Mouse (Mus musculus): Measurements from ENCODE around the gene Olfr429. TPM values are rescaled to one million over a fixed set of nuclear protein-coding genes. Genes with fewer than 3 reads are reported as not detected.
"Not testable (repeated sequence)": the region's sequence is repeated elsewhere in the genome, so short reads cannot be mapped to it uniquely, and the experiment has no call there.

Olfr429 gene
- polyA plus RNA-seq (2016; fragmentation: Nextera tagmentation; extraction: Ambion mirVana): not detected in 2 replicates

GRCm38 (mm10) chr1:174084031-174084430 lies at the start of gene Olfr429:
Gene Olfr429 (plus strand): TSS chr1:174084331.
- DNase-seq (ENCODE audit: low spot score): no peak
- no peak within 1 kb of the TSS for H3K4me3 ChIP-seq
- H3K27me3 ChIP-seq (ENCODE audit: insufficient read depth, poor library complexity, severe bottlenecking): no peaks in the 10 kb centered on the region
- no peaks in the 10 kb centered on the region for H3K36me3 ChIP-seq
- no peaks in the 10 kb centered on the region for H3K9me3 ChIP-seq
- 89% methylated on average over 2 of the region's 2 CpGs for WGBS
- H3K4me1 ChIP-seq (replicated peaks): no peaks in the 10 kb centered on the region
- H3K27ac ChIP-seq: no peak within 1 kb of the TSS

GRCm38 (mm10) chr1:174035841-174036240 lies 48.3 kb upstream of the Olfr429 start:
- Histone ChIP-seq H3K9me3 (no peaks in the 10 kb centered on the region), H3K27me3 (ENCODE audit: insufficient read depth, poor library complexity, severe bottlenecking) (no peaks in the 10 kb centered on the region)

GRCm38 (mm10) chr1:174038480-174038879 lies 45.7 kb upstream of the Olfr429 start:
- no peak for DNase-seq (ENCODE audit: low spot score)
- Histone ChIP-seq H3K27me3 (ENCODE audit: insufficient read depth, poor library complexity, severe bottlenecking) (no peaks in the 10 kb centered on the region), H3K27ac (no peak overlapping the region), H3K9me3 (no peaks in the 10 kb centered on the region), H3K4me1 (replicated peaks) (no peaks in the 10 kb centered on the region), H3K4me3 (no peak overlapping the region), H3K36me3 (no peaks in the 10 kb centered on the region)
- 97% methylated on average over 3 of the region's 3 CpGs for WGBS

More at GRCm38 (mm10) chr1:174035841-174036240, 48.3 kb upstream of the Olfr429 start:
- Histone ChIP-seq H3K36me3 (no peaks in the 10 kb centered on the region), H3K27ac (no peak overlapping the region), H3K4me1 (replicated peaks) (no peaks in the 10 kb centered on the region), H3K4me3 (no peak overlapping the region)
- WGBS: 71% methylated on average over 4 of the region's 4 CpGs
- no peak for DNase-seq (ENCODE audit: low spot score)

GRCm38 (mm10) chr1:174040523-174041177 lies 43.5 kb upstream of the Olfr429 start, which contains the start of gene Olfr433:
Gene Olfr433 (plus strand): TSS chr1:174040705.
- H3K4me3 ChIP-seq: no peak within 1 kb of the TSS
- no peak for DNase-seq (ENCODE audit: low spot score)
- 83% methylated on average over 7 of the region's 7 CpGs for WGBS
- H3K36me3 ChIP-seq: no peaks in the 10 kb centered on the region
- no peaks in the 10 kb centered on the region for H3K27me3 ChIP-seq (ENCODE audit: insufficient read depth, poor library complexity, severe bottlenecking)
- no peaks in the 10 kb centered on the region for H3K4me1 ChIP-seq (replicated peaks)
- no peaks in the 10 kb centered on the region for H3K9me3 ChIP-seq
- no peak within 1 kb of the TSS for H3K27ac ChIP-seq

GRCm38 (mm10) chr1:174042091-174042884 lies 41.8 kb upstream of the Olfr429 start:
- not testable (repeated sequence) for DNase-seq (ENCODE audit: low spot score); H3K27me3 ChIP-seq (ENCODE audit: insufficient read depth, poor library complexity, severe bottlenecking); H3K4me3 ChIP-seq; H3K36me3 ChIP-seq; H3K27ac ChIP-seq; H3K4me1 ChIP-seq (replicated peaks); H3K9me3 ChIP-seq
- 89% methylated on average over 12 of the region's 12 CpGs for WGBS

GRCm38 (mm10) chr1:174044431-174044830 lies 39.7 kb upstream of the Olfr429 start:
- no peaks in the 10 kb centered on the region for H3K27me3 ChIP-seq (ENCODE audit: insufficient read depth, poor library complexity, severe bottlenecking)
- no peak overlapping the region for H3K27ac ChIP-seq
- H3K4me3 ChIP-seq: no peak overlapping the region
- WGBS: 76% methylated on average over 2 of the region's 2 CpGs
- H3K9me3 ChIP-seq: no peaks in the 10 kb centered on the region
- H3K36me3 ChIP-seq: no peaks in the 10 kb centered on the region
- DNase-seq (ENCODE audit: low spot score): no peak
- H3K4me1 ChIP-seq (replicated peaks): no peaks in the 10 kb centered on the region

- not testable (repeated sequence) for H3K36me3 ChIP-seq; H3K27ac ChIP-seq; H3K4me1 ChIP-seq (replicated peaks); H3K4me3 ChIP-seq; DNase-seq (ENCODE audit: low spot score); H3K27me3 ChIP-seq (ENCODE audit: insufficient read depth, poor library complexity, severe bottlenecking); H3K9me3 ChIP-seq
- WGBS: 87% methylated on average over 6 of the region's 6 CpGs
Observed at GRCm38 (mm10) chr1:174048227-174048626, 35.9 kb upstream of the Olfr429 start.

- no peak within 1 kb of the TSS for H3K4me3 ChIP-seq
- H3K4me1 ChIP-seq (replicated peaks): no peaks in the 10 kb centered on the region
- no peaks in the 10 kb centered on the region for H3K36me3 ChIP-seq
- DNase-seq (ENCODE audit: low spot score): no peak
- H3K9me3 ChIP-seq: no peaks in the 10 kb centered on the region
- WGBS: 77% methylated on average over 2 of the region's 2 CpGs
- no peaks in the 10 kb centered on the region for H3K27me3 ChIP-seq (ENCODE audit: insufficient read depth, poor library complexity, severe bottlenecking)
- H3K27ac ChIP-seq: no peak within 1 kb of the TSS
Observed at GRCm38 (mm10) chr1:174048893-174049292, 35.2 kb upstream of the Olfr429 start, which contains the start of gene Olfr432. Gene Olfr432 (plus strand): TSS chr1:174049205.

GRCm38 (mm10) chr1:174049357-174049756 lies 34.8 kb upstream of the Olfr429 start:
- H3K4me1 ChIP-seq (replicated peaks); H3K4me3 ChIP-seq; H3K27me3 ChIP-seq (ENCODE audit: insufficient read depth, poor library complexity, severe bottlenecking); H3K9me3 ChIP-seq; DNase-seq (ENCODE audit: low spot score); H3K36me3 ChIP-seq; H3K27ac ChIP-seq: not testable (repeated sequence)
- WGBS: 81% methylated on average over 4 of the region's 4 CpGs

GRCm38 (mm10) chr1:174050532-174050931 lies 33.6 kb upstream of the Olfr429 start:
- Histone ChIP-seq H3K27ac (no peak overlapping the region), H3K27me3 (ENCODE audit: insufficient read depth, poor library complexity, severe bottlenecking) (no peaks in the 10 kb centered on the region), H3K4me3 (no peak overlapping the region), H3K4me1 (replicated peaks) (no peaks in the 10 kb centered on the region), H3K9me3 (no peaks in the 10 kb centered on the region), H3K36me3 (no peaks in the 10 kb centered on the region)
- no peak for DNase-seq (ENCODE audit: low spot score)
- 88% methylated on average over 4 of the region's 4 CpGs for WGBS

- 89% methylated on average over 4 of the region's 4 CpGs for WGBS
- Histone ChIP-seq H3K27me3 (ENCODE audit: insufficient read depth, poor library complexity, severe bottlenecking) (no peaks in the 10 kb centered on the region), H3K4me1 (replicated peaks) (no peaks in the 10 kb centered on the region), H3K4me3 (no peak overlapping the region), H3K36me3 (no peaks in the 10 kb centered on the region), H3K9me3 (no peaks in the 10 kb centered on the region), H3K27ac (no peak overlapping the region)
- no peak for DNase-seq (ENCODE audit: low spot score)
Observed at GRCm38 (mm10) chr1:174051515-174051914, 32.6 kb upstream of the Olfr429 start.

GRCm38 (mm10) chr1:174051931-174052536 lies 32.1 kb upstream of the Olfr429 start:
- H3K9me3 ChIP-seq: no peaks in the 10 kb centered on the region
- no peak for DNase-seq (ENCODE audit: low spot score)
- WGBS: 88% methylated on average over 5 of the region's 5 CpGs
- no peak overlapping the region for H3K27ac ChIP-seq
- no peaks in the 10 kb centered on the region for H3K27me3 ChIP-seq (ENCODE audit: insufficient read depth, poor library complexity, severe bottlenecking)
- no peaks in the 10 kb centered on the region for H3K36me3 ChIP-seq
- no peak overlapping the region for H3K4me3 ChIP-seq
- no peaks in the 10 kb centered on the region for H3K4me1 ChIP-seq (replicated peaks)

GRCm38 (mm10) chr1:174052981-174053380 lies 31.1 kb upstream of the Olfr429 start:
- H3K4me3 ChIP-seq: no peak overlapping the region
- H3K9me3 ChIP-seq: no peaks in the 10 kb centered on the region
- DNase-seq (ENCODE audit: low spot score): no peak
- H3K27me3 ChIP-seq (ENCODE audit: insufficient read depth, poor library complexity, severe bottlenecking): no peaks in the 10 kb centered on the region
- H3K27ac ChIP-seq: no peak overlapping the region
- no peaks in the 10 kb centered on the region for H3K36me3 ChIP-seq
- H3K4me1 ChIP-seq (replicated peaks): no peaks in the 10 kb centered on the region
- WGBS: 82% methylated on average over 3 of the region's 3 CpGs

All from hindbrain, embryonic 10.5 days (tissue).